ENCODE assay signal across 8 mouse cellular contexts in the genomic region with DNA sequence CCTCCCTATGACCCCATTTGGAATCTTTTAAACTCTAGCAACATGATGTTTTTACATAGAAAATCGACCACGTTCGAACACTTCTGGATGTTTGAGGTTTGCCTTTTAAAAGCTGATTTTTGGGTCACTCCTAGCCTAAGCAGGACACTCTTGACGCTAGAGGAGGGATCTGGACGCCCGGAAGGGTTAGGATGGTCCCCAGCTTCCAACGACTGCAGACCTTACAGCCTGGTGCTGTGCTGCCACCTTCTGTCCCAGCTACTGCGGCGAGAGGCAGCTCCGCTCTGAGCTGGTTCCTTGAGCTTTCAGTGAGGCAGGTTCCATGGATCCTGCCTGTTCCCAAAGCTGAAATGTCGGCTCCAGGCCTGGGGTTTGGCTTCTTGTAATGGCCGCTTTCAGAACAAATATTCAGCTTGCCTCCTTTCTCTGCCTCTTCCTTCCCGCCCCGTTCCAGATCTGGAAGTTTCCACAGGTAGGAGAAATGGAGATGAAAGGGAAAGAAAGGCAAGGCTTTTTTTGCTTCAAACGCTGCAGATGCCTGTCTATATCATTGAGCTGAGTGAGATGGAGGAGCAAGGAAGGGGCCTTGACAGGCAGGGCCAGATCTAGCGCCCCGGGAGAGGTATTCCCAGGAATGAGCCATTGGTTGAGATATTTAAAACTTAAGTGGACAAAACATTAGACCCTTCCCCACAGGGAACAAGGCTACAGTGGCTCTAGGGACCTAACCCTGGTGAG.
A peak's percentile ranks its signal among the peaks of the same experiment; 100 is the strongest.
DNase-seq lines count a peak whose midpoint lies in the region; ATAC-seq and TF ChIP-seq lines count a peak whose summit lies in the region.

No protein-coding gene starts in this region.

- H3K4me1 ChIP-seq in spleen, adult 2 months (ENCODE audit: control insufficient read depth, insufficient read depth, insufficient read length) = no peaks in the 10 kb centered on the region
- peaks cover 34% of the 10 kb centered on the region for H3K4me1 ChIP-seq in embryonic facial prominence, embryonic 13.5 days
- H3K4me1 ChIP-seq in heart, adult 2 months (ENCODE audit: control insufficient read depth, insufficient read depth, low read length) = no peaks in the 10 kb centered on the region
- H3K4me1 ChIP-seq in midbrain, postnatal 0 days (ENCODE audit: insufficient read depth, low read length) = 0 out of 2 replicates have a peak, but pooled peaks cover 3% of the 10 kb centered on the region

- 27% methylated on average over 17 of the region's 17 CpGs for WGBS in spleen, adult 2 months
- 14% methylated on average over 17 of the region's 17 CpGs for WGBS in embryonic facial prominence, embryonic 13.5 days
- 18% methylated on average over 17 of the region's 17 CpGs for WGBS in heart, adult 2 months
- 10% methylated on average over 17 of the region's 17 CpGs for WGBS in midbrain, postnatal 0 days

- H3K79me2 ChIP-seq in heart, adult 2 months (replicated peaks; ENCODE audit: control insufficient read depth, insufficient read depth, low read length) = no peaks in the 10 kb centered on the region

- 0 out of 2 replicates have a peak overlapping the region, but pooled peaks have one; percentile 41 for H3K9ac ChIP-seq in embryonic facial prominence, embryonic 13.5 days
- no peak overlapping the region for H3K9ac ChIP-seq in heart, adult 2 months (ENCODE audit: low read depth, low read length)
- peak overlapping the region; percentile 44; the same call in 1 of the 2 replicates for H3K9ac ChIP-seq in midbrain, postnatal 0 days (replicated peaks; ENCODE audit: low read length, poor library complexity, severe bottlenecking)

- TF ChIP-seq POLR2A in spleen, adult 2 months (IDR thresholded peaks at IDR 0.05; ENCODE audit: low read depth, low read length) = no peak
- TF ChIP-seq POLR2A in heart, adult 2 months (IDR thresholded peaks at IDR 0.05; ENCODE audit: insufficient read depth, low read depth, low read length) = no peak

- intact Hi-C loops in heart, adult 2 months (cut with DNase I) = loop anchor here (1.0 to 5.0 kb wide), 3 partner anchors 597 to 798 kb away; no protein-coding TSS in a partner anchor
- intact Hi-C loops in left cerebral cortex, postnatal 4 days (cut with DNase I) = loop anchor here (5.0 to 10.0 kb wide), 3 partner anchors 239 to 802 kb away; no protein-coding TSS in a partner anchor

- 0 out of 2 replicates have a peak, but pooled peaks have one; percentile 76 for ATAC-seq in embryonic facial prominence, embryonic 13.5 days (ENCODE audit: insufficient number of reproducible peaks, insufficient read depth, low FRiP score, low TSS enrichment, low read depth)
- peak; percentile 77 for ATAC-seq in midbrain, postnatal 0 days (ENCODE audit: low FRiP score)

- TF ChIP-seq EP300 in heart, adult 2 months (IDR thresholded peaks at IDR 0.05; ENCODE audit: insufficient read depth, low read depth, low read length) = peak; percentile 85

- peak; percentile 26; the same call in 1 of the 2 replicates for TF ChIP-seq CTCF in spleen, adult 2 months (IDR thresholded peaks at IDR 0.05; ENCODE audit: extremely low read depth, insufficient read depth, insufficient read length, insufficient replicate concordance)
- peak; percentile 92 for TF ChIP-seq CTCF in heart, adult 2 months (IDR thresholded peaks at IDR 0.05)
- TF ChIP-seq CTCF in midbrain, postnatal 0 days (IDR thresholded peaks at IDR 0.05) = peak; percentile 94

- H3K4me2 ChIP-seq in embryonic facial prominence, embryonic 13.5 days = peak overlapping the region; percentile 42
- peak overlapping the region; percentile 36 for H3K4me2 ChIP-seq in midbrain, postnatal 0 days (ENCODE audit: low read depth, low read length, poor library complexity, severe bottlenecking)

- DNase-seq in spleen, adult 2 months (ENCODE audit: low read depth in 1 of 2, low spot score in 2 of 2) = peak in 1 of 2 experiments; percentile 8
- no peak for DNase-seq in spleen, adult 12 weeks (ENCODE audit: low spot score)
- peak; percentile 67 to 76 for DNase-seq in heart, adult 2 months
- DNase-seq in kidney, adult 18-20 months = peak; percentile 73
- peak; percentile 82 for DNase-seq in left cerebral cortex, postnatal 4 days
- DNase-seq in midbrain, postnatal 0 days (ENCODE audit: low spot score) = peak; percentile 90
- DNase-seq in telencephalon, adult 2 months (ENCODE audit: low read depth, low spot score) = peak; percentile 47

- no peaks in the 10 kb centered on the region for H3K36me3 ChIP-seq in spleen, adult 2 months (ENCODE audit: control insufficient read depth, insufficient read depth, low read length)
- H3K36me3 ChIP-seq in embryonic facial prominence, embryonic 13.5 days = no peaks in the 10 kb centered on the region
- no peaks in the 10 kb centered on the region for H3K36me3 ChIP-seq in heart, adult 2 months (ENCODE audit: control insufficient read depth, insufficient read depth, low read length)
- no peaks in the 10 kb centered on the region for H3K36me3 ChIP-seq in midbrain, postnatal 0 days (ENCODE audit: insufficient read depth, low read length)

- H3K9me3 ChIP-seq in embryonic facial prominence, embryonic 13.5 days = no peaks in the 10 kb centered on the region
- no peaks in the 10 kb centered on the region for H3K9me3 ChIP-seq in midbrain, postnatal 0 days (ENCODE audit: low read length)

- no peak overlapping the region for H3K27ac ChIP-seq in spleen, adult 2 months (ENCODE audit: insufficient read depth, low read length)
- H3K27ac ChIP-seq in embryonic facial prominence, embryonic 13.5 days = no peak overlapping the region
- no peak overlapping the region for H3K27ac ChIP-seq in heart, adult 2 months
- H3K27ac ChIP-seq in midbrain, postnatal 0 days (ENCODE audit: low read depth, low read length) = peak overlapping the region; percentile 43; the same call in 1 of the 2 replicates

- no peak overlapping the region for H3K4me3 ChIP-seq in spleen, adult 2 months (ENCODE audit: extremely low read depth, insufficient read depth, insufficient read length)
- no peak overlapping the region; the same call in 1 of the 2 replicates for H3K4me3 ChIP-seq in embryonic facial prominence, embryonic 13.5 days
- no peak overlapping the region for H3K4me3 ChIP-seq in heart, adult 2 months
- H3K4me3 ChIP-seq in midbrain, postnatal 0 days (ENCODE audit: low read depth, low read length) = no peak overlapping the region

- H3K27me3 ChIP-seq in spleen, adult 2 months (ENCODE audit: control insufficient read depth, insufficient read depth, low read length) = no peaks in the 10 kb centered on the region
- H3K27me3 ChIP-seq in embryonic facial prominence, embryonic 13.5 days = peaks cover 44% of the 10 kb centered on the region
- H3K27me3 ChIP-seq in heart, adult 2 months (ENCODE audit: control insufficient read depth, insufficient read depth, low read length) = no peaks in the 10 kb centered on the region
- H3K27me3 ChIP-seq in midbrain, postnatal 0 days (ENCODE audit: insufficient read depth, low read length) = no peaks in the 10 kb centered on the region

Comparison
In these comparisons a context has a peak if more than half of its experiments do, and no peak if none do; other contexts are left out.
1. CTCF ChIP-seq: peak in every context shown above with its lines; median percentile 94 in midbrain, postnatal 0 days; 92 in heart, adult 2 months; 26 in spleen, adult 2 months.